Mouse (Mus musculus) neutrophil, adult 5-6 weeks (primary cell): ENCODE results near the gene Celf2. TPM values are rescaled to one million over a fixed set of nuclear protein-coding genes. Genes with fewer than 3 reads are reported as not detected.
"Not testable (repeated sequence)": the region's sequence is repeated elsewhere in the genome, so short reads cannot be mapped to it uniquely, and the experiment has no call there.

Source experiments
- ATAC-seq: fragments of 151-379, 151-347 bp; 2 replicates; pipeline ENCODE4 v1.8.0; 2017; ENCODE audit warnings: mild to moderate bottlenecking, moderate TSS enrichment; ENCODE audit not compliant: insufficient number of reproducible peaks, poor library complexity, low FRiP score, severe bottlenecking; ENCODE audit errors: extremely low read depth
- total RNA-seq: library from RNA; stranded (forward); fragments of 200-1000 nt; gene quantifications from 2 replicates; pipeline ENCODE4 v1.2.3, GENCODE M21; 2017

Gene Celf2
- 157 and 186 TPM in 2 replicates for total RNA-seq

DNA sequence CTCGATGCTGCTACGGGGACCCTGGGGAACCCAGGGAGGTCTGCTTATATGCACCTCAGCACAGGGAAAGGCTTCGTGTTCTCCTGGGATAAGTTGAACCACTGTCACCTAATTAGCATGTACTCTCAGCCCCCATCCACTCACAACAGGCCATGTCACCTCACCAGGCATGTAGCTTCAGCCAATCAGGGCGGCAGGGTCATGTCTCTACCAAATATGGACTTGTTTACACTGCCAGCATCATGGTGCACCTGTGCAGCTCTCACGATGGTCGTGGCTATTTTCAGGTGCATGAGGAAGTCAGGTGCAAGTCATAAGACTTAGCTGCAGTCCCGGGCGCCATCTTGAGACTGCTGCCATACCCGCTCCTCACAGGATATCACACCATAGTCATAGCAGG is at the start of gene Celf2:
TSS of gene Celf2 (minus strand) at position 101 of the 400 bp plus-strand sequence.
- ATAC-seq, result not testable (repeated sequence)

DNA sequence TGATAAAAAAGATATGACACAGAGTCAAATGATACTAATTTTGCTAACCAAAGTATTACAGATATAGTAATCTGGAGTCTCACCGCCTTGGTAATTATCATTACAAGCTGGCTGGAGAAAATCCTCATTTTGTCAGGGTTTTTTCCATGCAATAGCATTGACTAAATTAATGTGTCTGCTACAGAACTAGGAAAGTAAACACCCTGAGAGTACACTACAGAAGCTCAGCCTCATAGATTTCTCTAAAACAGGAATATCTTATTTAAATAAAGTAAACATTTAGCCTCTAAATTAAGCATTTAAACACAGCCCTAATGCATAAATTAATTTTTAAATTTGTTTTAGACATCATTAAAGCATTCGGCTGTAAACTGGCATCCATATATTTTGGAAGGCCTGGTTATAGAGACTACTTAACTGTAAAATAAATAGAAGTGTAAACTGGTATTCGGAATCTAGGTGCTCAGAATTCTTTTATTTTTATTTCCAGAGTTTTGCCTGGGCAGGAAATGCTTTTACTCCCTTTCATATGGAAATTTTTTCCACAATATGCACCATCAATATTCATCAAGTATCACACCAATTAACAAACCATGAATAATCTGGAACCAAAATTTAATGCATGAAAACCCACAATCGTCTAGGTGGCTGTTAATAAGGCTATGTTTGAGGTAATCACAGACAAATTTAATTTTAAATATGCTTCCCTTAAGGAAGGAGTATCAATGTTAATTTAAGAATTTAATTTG is 46.0 kb upstream of the Celf2 start:
- ATAC-seq, result no peak

- ATAC-seq, result no peak
These were observed 45.2 kb upstream of the Celf2 start for GRCm38 (mm10) chr2:7554601-7555000.

DNA sequence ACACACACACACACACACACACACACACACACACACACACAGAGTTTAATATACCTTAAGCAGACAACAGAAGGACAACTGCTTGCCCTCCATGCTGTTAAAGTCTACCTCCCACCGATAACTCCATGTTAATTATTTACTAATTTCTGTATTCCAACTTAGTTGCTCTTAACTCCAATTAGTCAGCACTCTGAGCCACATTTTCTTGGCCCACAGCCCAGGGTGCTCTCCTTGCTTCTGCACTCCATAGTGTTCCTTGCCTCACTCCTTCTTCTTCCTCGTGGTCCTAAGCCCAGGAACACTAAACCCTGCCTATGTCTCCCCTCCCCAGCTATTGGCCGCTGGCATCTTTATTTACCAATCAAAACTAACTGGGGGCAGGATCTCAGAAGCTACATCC is 43.5 kb upstream of the Celf2 start:
- ATAC-seq, result no peak

GRCm38 (mm10) chr2:7548886-7549285 is 39.5 kb upstream of the Celf2 start:
- ATAC-seq, result no peak

DNA sequence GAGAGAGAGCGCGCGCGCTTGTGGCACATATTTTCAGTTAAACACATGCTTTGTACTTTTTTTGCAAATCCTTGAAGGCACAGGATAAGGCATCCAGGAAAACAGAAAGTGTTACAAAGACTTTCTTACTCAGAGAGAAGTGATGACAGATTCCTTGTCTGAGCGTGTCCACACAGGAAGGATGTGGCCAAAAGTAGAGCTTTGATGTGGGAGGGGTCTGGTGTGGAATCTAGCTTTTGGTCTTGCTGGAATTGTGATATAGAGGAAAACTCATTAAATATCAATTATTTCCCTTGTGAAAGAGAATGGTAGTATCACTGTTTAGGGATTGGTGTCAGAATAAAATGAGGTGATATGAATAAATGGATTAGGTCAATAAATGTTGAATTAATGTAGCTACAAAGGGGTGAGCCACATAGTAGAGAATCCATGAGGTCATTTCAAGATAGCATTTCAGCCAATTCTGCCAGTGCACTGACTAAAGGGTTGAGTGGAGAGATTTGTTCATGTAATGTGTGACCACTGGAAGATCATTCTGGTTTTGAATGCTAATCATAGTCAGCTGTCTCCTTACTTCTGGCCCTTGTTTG is 25.3 kb upstream of the Celf2 start:
- no peak for ATAC-seq

DNA sequence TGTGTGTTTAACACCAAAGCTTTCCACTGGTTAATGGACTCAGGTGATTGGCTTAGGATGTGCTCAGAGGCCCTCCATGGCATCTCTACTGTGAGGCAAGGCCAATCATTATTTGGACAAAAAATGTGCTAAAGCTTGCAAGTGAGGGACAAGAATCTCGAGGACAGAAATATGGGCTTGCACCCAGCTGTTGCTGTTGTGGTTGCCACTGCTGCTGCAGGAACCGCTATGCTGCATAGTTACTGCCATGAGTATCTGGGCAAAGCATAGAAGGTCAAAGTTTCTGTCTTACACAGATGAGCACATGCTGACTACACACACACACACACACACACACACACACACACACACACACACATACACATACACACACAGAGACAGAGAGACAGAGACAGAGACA is 24.8 kb upstream of the Celf2 start:
- ATAC-seq, result no peak

GRCm38 (mm10) chr2:7531185-7531960 is 22.0 kb upstream of the Celf2 start:
- no peak for ATAC-seq

- no peak for ATAC-seq
These were observed 21.3 kb upstream of the Celf2 start for GRCm38 (mm10) chr2:7530461-7531184.

- ATAC-seq, result no peak
These were observed 20.3 kb upstream of the Celf2 start for GRCm38 (mm10) chr2:7529637-7530036.

DNA sequence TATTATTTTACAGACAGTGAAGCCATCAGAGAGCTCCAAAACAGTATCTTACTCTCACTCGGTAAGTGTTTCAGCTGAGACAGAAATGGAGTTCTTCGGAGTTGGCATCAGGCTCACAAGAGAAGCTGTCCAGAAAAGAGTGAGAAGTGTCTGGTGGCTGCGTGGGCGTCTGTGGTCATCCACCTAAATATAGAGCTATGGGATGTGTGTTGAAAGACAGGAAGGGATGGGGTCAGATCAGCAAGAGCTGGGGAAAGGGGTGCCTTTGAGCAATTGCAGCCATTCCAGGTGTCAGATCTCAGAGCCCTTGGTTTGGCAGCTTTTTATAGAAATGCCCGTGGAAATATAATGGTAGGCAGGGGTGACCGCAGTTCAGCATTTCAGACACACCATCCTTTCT is 17.3 kb upstream of the Celf2 start:
- no peak for ATAC-seq

- ATAC-seq, result no peak
These were observed 10.1 kb upstream of the Celf2 start for GRCm38 (mm10) chr2:7519473-7519872.

- ATAC-seq, result no peak
These were observed 15.9 kb downstream of the Celf2 start for GRCm38 (mm10) chr2:7493420-7493819.

DNA sequence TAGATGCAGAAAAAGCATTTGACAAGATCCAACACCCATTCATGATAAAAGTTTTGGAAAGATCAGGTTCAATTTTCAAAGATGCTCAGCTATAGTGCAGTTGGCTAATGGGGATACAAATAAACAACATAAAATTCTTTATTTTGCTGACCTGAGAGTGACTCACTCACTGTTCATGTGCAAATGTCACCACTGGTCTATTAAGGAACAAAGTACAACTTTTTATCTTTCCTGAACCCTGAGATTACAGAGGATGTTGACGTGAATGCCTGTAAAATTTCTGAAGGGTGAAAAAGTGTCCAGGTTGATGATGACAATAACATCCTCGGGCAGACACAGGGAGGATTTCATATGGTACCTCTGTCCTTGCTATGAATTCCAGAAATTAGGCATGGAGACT is 24.4 kb downstream of the Celf2 start:
- no peak for ATAC-seq

- ATAC-seq, result no peak
These were observed 27.3 kb downstream of the Celf2 start for GRCm38 (mm10) chr2:7482062-7482461.

DNA sequence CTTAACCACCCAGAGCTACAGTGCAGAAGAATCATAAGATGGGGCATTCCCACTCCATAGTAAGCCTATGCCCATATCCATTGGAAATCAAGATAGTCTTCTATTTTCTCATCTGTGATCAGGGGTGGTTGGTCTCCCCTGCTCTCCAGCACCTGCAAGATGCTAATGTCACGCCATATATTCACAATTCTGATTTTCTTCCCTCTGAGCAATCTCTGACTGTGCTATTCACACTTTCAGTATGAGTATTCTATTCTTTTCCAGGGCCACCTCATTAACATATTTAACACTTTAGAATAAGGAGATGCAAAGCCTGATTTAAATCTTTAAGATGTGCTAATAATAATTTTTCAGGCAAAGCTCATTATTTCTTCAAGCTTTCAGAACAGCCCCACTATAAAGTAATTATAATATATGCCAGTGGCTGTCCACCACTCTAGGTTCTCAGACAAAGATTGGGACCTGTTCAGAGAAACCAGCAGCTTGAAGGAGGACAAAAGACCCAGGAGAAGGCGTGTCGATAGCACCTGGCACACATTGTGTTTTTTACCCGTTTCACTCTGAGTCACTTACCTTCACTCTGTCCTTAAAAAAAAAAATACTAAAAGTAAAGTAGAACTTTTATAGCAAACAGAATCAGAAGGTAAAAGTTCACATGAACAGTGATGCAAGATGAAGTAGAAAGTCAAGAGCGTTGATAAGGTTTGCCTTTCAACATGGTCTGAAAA is 48.9 kb downstream of the Celf2 start:
- ATAC-seq, result no peak

DNA sequence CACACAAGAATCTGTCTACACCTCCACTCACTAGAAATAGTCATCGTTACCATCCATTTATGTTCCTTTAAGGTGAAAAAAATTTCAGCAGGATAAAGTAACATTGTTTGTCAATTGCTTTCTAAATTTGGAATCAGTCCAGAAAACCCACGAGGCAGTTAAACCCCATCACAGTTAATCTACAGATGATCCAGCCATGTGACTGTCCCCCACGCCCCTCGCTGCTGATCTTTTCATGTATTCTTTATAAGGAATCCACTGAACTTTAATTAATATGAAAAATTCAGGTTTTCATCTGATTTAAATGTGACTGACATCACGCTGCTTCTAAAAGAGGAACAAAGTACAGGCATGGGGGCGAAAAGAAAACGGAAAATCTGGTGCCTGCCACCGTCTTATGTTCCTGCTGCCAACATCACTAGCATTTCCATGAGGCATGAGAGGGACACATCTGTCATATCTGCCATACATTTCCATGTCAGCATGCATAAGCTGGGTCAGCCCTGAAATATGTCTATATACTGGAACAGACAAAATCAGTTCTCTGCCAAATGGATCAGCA is 70.6 kb downstream of the Celf2 start:
- no peak for ATAC-seq

DNA sequence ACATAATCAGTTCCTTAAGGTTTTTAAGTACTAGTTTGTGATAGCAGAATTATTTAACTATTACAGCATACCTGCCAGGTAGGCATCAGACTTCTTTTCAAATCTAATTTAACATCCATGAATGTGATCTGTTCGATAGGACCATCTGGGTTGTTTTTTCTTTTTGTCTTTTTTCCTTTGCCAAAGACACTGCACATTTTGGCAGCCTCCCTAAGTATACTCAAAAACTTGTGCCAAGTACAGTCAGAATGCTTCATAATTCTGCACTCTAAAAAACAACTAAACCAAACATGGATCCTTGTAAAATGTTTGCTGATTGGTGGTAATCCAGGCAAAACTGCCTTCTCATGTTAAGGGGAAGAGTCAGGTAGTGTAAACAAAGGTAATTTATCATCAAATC is 82.9 kb downstream of the Celf2 start:
- no peak for ATAC-seq

DNA sequence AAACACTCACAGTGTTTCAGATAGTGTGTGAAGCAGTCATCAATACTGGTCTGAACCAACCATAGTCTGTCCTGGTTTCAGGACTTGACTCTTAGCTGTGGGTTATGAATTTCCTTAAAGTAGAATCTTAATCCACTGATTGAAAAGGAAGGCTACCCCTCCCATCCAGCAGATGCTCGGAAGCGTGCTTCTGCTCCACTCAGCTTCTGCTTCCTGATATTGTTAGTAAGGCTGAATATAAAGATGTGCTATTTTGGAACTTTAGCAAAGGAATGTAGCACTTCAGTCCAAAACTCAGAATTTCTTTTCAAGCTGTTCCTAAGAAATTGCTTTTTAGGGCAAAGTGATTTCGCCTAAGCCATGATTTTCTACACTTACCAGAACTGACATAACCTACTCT is 108.8 kb downstream of the Celf2 start:
- ATAC-seq, result no peak
